21 mouse cellular contexts compared by ENCODE assay signal in the genomic region with DNA sequence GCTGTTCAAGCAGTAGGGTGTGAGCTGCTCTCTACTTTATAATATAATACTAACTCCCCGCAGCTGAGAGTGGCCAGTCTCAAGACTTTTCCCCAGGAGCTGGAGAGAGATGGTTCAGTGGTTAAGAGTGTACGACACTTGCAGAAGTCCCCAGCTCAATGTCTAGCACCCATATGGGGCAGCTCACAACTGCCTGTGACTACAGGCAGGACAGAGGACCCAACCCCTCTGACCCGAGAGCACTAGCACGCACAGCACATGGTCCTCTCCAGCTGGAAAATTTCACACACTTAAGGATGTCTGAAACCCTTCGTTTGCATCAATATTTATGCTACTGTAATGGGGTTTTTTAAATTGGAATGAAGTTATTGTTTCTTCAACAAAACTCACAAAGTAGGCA.
"Had no signal": no experiment of that assay in that cellular context is flagged by ENCODE, and none has a peak within 500 bp of the region (broad histone marks: within the 10 kb centered on the region; RNA-seq: fewer than 3 reads in every experiment).

No protein-coding gene starts in this region.

- H3K4me3 ChIP-seq: limb, embryonic 12.5 days; limb, embryonic 15.5 days; midbrain, embryonic 12.5 days; midbrain, embryonic 15.5 days; neural tube, embryonic 12.5 days; neural tube, embryonic 15.5 days had no signal

- H3K9me3 ChIP-seq: limb, embryonic 12.5 days; limb, embryonic 15.5 days; midbrain, embryonic 12.5 days; midbrain, embryonic 15.5 days; neural tube, embryonic 12.5 days; neural tube, embryonic 15.5 days had no signal

- H3K4me2 ChIP-seq: limb, embryonic 12.5 days; limb, embryonic 15.5 days; liver, embryonic 11.5 days; lung, embryonic 14.5 days; midbrain, embryonic 12.5 days; midbrain, embryonic 15.5 days; neural tube, embryonic 12.5 days; neural tube, embryonic 15.5 days had no signal

- H3K36me3 ChIP-seq: limb, embryonic 12.5 days; limb, embryonic 15.5 days; midbrain, embryonic 12.5 days; midbrain, embryonic 15.5 days; neural tube, embryonic 12.5 days; neural tube, embryonic 15.5 days had no signal

- H3K27me3 ChIP-seq: limb, embryonic 12.5 days; limb, embryonic 15.5 days; midbrain, embryonic 12.5 days; midbrain, embryonic 15.5 days; neural tube, embryonic 12.5 days; neural tube, embryonic 15.5 days had no signal

- DNase-seq: kidney, adult 2 months; kidney, postnatal 36 days; left cerebral cortex, postnatal 4 days; liver, postnatal 0 days; lung, embryonic 14.5 days; right cerebral cortex, adult 18-20 months; right cerebral cortex, postnatal 14 days; right cerebral cortex, postnatal 4 days; thymus, adult 2 months; thymus, postnatal 14 days; thymus, postnatal 4 days had no signal

- H3K27ac ChIP-seq: limb, embryonic 12.5 days; limb, embryonic 15.5 days; liver, embryonic 14.5 days; macrophage; midbrain, embryonic 12.5 days; midbrain, embryonic 15.5 days; neural tube, embryonic 12.5 days; neural tube, embryonic 15.5 days had no signal

- ATAC-seq: liver, postnatal 0 days; lung, postnatal 0 days; midbrain, embryonic 15.5 days had no signal

- H3K4me1 ChIP-seq: limb, embryonic 12.5 days; limb, embryonic 15.5 days; midbrain, embryonic 12.5 days; midbrain, embryonic 15.5 days; neural tube, embryonic 12.5 days; neural tube, embryonic 15.5 days had no signal

- H3K9ac ChIP-seq: limb, embryonic 12.5 days; limb, embryonic 15.5 days; liver, embryonic 14.5 days; liver, postnatal 0 days; lung, embryonic 14.5 days; midbrain, embryonic 12.5 days; midbrain, embryonic 15.5 days; neural tube, embryonic 12.5 days; neural tube, embryonic 15.5 days had no signal
